In the genomic region with DNA sequence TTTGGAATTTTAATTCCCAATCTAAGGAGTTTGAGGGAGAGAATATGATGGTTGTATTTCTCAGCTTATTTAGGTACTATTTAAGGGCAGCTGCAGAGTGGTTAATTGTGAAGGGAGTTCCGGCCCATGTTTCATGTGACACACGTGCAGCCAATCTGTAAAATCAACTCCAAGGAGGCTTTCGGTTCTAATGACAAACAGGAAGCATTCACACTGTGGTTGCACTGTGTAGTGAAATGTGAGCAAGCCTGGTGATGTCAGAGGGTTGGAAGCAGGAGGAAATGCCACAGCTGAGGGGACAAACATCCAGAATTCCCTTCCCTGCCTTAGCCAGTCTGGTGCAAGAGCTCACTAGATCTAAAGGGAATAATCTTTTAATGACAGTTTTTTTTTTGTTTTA, we compare ENCODE assay signal across 8 mouse cellular contexts. TPM values are rescaled to one million over a fixed set of nuclear protein-coding genes. Genes with fewer than 3 reads are reported as not detected.
A peak's percentile ranks its signal among the peaks of the same experiment; 100 is the strongest.
DNase-seq lines count a peak whose midpoint lies in the region; ATAC-seq lines count a peak whose summit lies in the region.

No protein-coding gene starts in this region.

- ATAC-seq in heart, embryonic 16.5 days (replicated peaks; ENCODE audit: extremely low read depth, insufficient read depth, low FRiP score): 0 out of 2 replicates have a peak, but pooled peaks have one; percentile 11
- ATAC-seq in lung, embryonic 15.5 days (ENCODE audit: borderline replicate concordance, extremely low read depth, low FRiP score, low TSS enrichment): peak; percentile 61
- no peak for ATAC-seq in hindbrain, embryonic 11.5 days (ENCODE audit: low FRiP score)

- H3K27ac ChIP-seq in brown adipose tissue, adult 24 weeks (replicated peaks; ENCODE audit: low read depth, low read length): peak overlapping the region; percentile 57
- H3K27ac ChIP-seq in heart, embryonic 16.5 days (ENCODE audit: low read length): peak overlapping the region; percentile 34; the same call in 1 of the 2 replicates
- H3K27ac ChIP-seq in lung, embryonic 15.5 days: peak overlapping the region; percentile 80
- H3K27ac ChIP-seq in hindbrain, embryonic 11.5 days (ENCODE audit: low read depth, low read length): no peak overlapping the region

- H3K9ac ChIP-seq in heart, embryonic 16.5 days (ENCODE audit: low read length): peak overlapping the region; percentile 26; the same call in 1 of the 2 replicates
- H3K9ac ChIP-seq in lung, embryonic 15.5 days: no peak overlapping the region
- no peak overlapping the region for H3K9ac ChIP-seq in hindbrain, embryonic 11.5 days (ENCODE audit: low read depth, low read length)

- 27% methylated on average over 3 of the region's 3 CpGs for WGBS in heart, embryonic 16.5 days
- 24% methylated on average over 3 of the region's 3 CpGs for WGBS in lung, embryonic 15.5 days
- WGBS in hindbrain, embryonic 11.5 days: 59% methylated on average over 3 of the region's 3 CpGs

- no peaks in the 10 kb centered on the region for H3K4me1 ChIP-seq in brown adipose tissue, adult 24 weeks (ENCODE audit: control insufficient read depth, insufficient read depth, insufficient read length, low read length)
- H3K4me1 ChIP-seq in heart, embryonic 16.5 days (ENCODE audit: control insufficient read depth, insufficient read depth, low read length): peaks cover 32% of the 10 kb centered on the region
- H3K4me1 ChIP-seq in lung, embryonic 15.5 days: peaks cover 37% of the 10 kb centered on the region
- no peaks in the 10 kb centered on the region for H3K4me1 ChIP-seq in hindbrain, embryonic 11.5 days (replicated peaks; ENCODE audit: control insufficient read depth, insufficient read depth, low read length)

- H3K4me2 ChIP-seq in heart, embryonic 16.5 days (ENCODE audit: low read depth, low read length): no peak overlapping the region
- no peak overlapping the region for H3K4me2 ChIP-seq in lung, embryonic 15.5 days
- H3K4me2 ChIP-seq in hindbrain, embryonic 11.5 days (replicated peaks; ENCODE audit: low read depth, low read length): no peak overlapping the region

- peak overlapping the region; percentile 25; the same call in 1 of the 2 replicates for H3K4me3 ChIP-seq in brown adipose tissue, adult 24 weeks (ENCODE audit: insufficient read depth, low read depth, low read length)
- H3K4me3 ChIP-seq in heart, embryonic 16.5 days (ENCODE audit: low read length): no peak overlapping the region
- no peak overlapping the region for H3K4me3 ChIP-seq in lung, embryonic 15.5 days
- no peak overlapping the region for H3K4me3 ChIP-seq in hindbrain, embryonic 11.5 days (ENCODE audit: low read depth, low read length)

- peak; percentile 48 for DNase-seq in 3T3-L1 (ENCODE audit: low read depth, low spot score)
- DNase-seq in hindbrain, embryonic 11.5 days (ENCODE audit: low spot score): no peak
- DNase-seq in layer of hippocampus, adult 18-20 months (ENCODE audit: low spot score in 2 of 2): no peak
- DNase-seq in cerebellum, postnatal 14 days: no peak
- no peak for DNase-seq in adrenal gland, postnatal 10 days

- H3K9me3 ChIP-seq in heart, embryonic 16.5 days (replicated peaks; ENCODE audit: control insufficient read depth, low read length): no peaks in the 10 kb centered on the region
- H3K9me3 ChIP-seq in lung, embryonic 15.5 days: no peaks in the 10 kb centered on the region
- no peaks in the 10 kb centered on the region for H3K9me3 ChIP-seq in hindbrain, embryonic 11.5 days (ENCODE audit: control insufficient read depth, low read length)

- H3K36me3 ChIP-seq in heart, embryonic 16.5 days (ENCODE audit: control insufficient read depth, insufficient read depth): no peaks in the 10 kb centered on the region
- H3K36me3 ChIP-seq in lung, embryonic 15.5 days: no peaks in the 10 kb centered on the region
- no peaks in the 10 kb centered on the region for H3K36me3 ChIP-seq in hindbrain, embryonic 11.5 days (ENCODE audit: control insufficient read depth, insufficient read depth, low read length)

- no peaks in the 10 kb centered on the region for H3K27me3 ChIP-seq in heart, embryonic 16.5 days (ENCODE audit: control insufficient read depth, insufficient read depth, low read length)
- no peaks in the 10 kb centered on the region for H3K27me3 ChIP-seq in lung, embryonic 15.5 days
- no peaks in the 10 kb centered on the region for H3K27me3 ChIP-seq in hindbrain, embryonic 11.5 days (ENCODE audit: control insufficient read depth, insufficient read depth, low read length)

RNA-seq across cellular contexts. Expression of a gene that starts 8.3 kb away (rescaled TPM):
- polyA plus RNA-seq in brown adipose tissue, adult 24 weeks (2012; ENCODE audit: insufficient read depth, insufficient read length, missing spikeins): 3.5 and 4.8 TPM in 2 replicates
- 6.9 and 7.6 TPM in 2 replicates for polyA plus RNA-seq in heart, embryonic 16.5 days (2015; fragmentation: Nextera tagmentation; extraction: Ambion mirVana)
- 6.1 and 6.2 TPM in 2 replicates for polyA plus RNA-seq in lung, embryonic 15.5 days (2015; fragmentation: Nextera tagmentation; extraction: Ambion mirVana)
- polyA plus RNA-seq in hindbrain, embryonic 11.5 days (2014; fragmentation: Nextera tagmentation; extraction: Ambion mirVana): 1.3 and 1.4 TPM in 2 replicates
- total RNA-seq in layer of hippocampus, adult 18-20 months (2021): 10 to 100 TPM; 13.8 to 14.4 TPM
- 10 to 100 TPM in 1 of 2 experiments, 1 to 10 TPM in 1; 9.4 to 10.6 TPM for total RNA-seq in adrenal gland, postnatal 10 days (2021)
